Mouse (Mus musculus) regulatory T cell (primary cell): ENCODE measurements around the gene Tmem168.

Experiments used
- in situ Hi-C: fragments of 300-600 bp; cut with MboI, MseI; formaldehyde crosslinking; loops from one replicate; pipeline ENCODE4 v1.15.1; 2025; ENCODE audit warnings: high pct_unique_total_duplicates

The Tmem168 gene

GRCm38 (mm10) chr6:13607621-13608493 is at the start of gene Tmem168:
Gene Tmem168 (minus strand): TSS chr6:13608100.
- in situ Hi-C loops: loop anchor here (5.0 to 10.0 kb wide), 2 partner anchors 69 to 533 kb away; partner anchors contain the start of gene Bmt2

- in situ Hi-C loops: no loop called here
Measured at GRCm38 (mm10) chr6:13654081-13654480, 46.2 kb upstream of the Tmem168 start.

GRCm38 (mm10) chr6:13652284-13652683 is 44.4 kb upstream of the Tmem168 start:
- in situ Hi-C loops: no loop called here

- in situ Hi-C loops: no loop called here
Measured at GRCm38 (mm10) chr6:13650854-13651253, 43.0 kb upstream of the Tmem168 start.

GRCm38 (mm10) chr6:13648305-13648704 is 40.4 kb upstream of the Tmem168 start:
- in situ Hi-C loops: no loop called here

GRCm38 (mm10) chr6:13636582-13636989 is 28.7 kb upstream of the Tmem168 start:
- in situ Hi-C loops: no loop called here

GRCm38 (mm10) chr6:13632571-13632970 is 24.7 kb upstream of the Tmem168 start:
- in situ Hi-C loops: no loop called here

GRCm38 (mm10) chr6:13630607-13631006 is 22.7 kb upstream of the Tmem168 start:
- in situ Hi-C loops: no loop called here

- in situ Hi-C loops: loop anchor here (5.0 kb wide), 1 partner anchor 253 kb away; the partner anchor contains the start of gene 2610001J05Rik
Measured at GRCm38 (mm10) chr6:13619618-13620017, 11.7 kb upstream of the Tmem168 start.

- in situ Hi-C loops: loop anchor here (5.0 kb wide), 1 partner anchor 255 kb away; the partner anchor contains the start of gene 2610001J05Rik
Measured at GRCm38 (mm10) chr6:13617110-13617509, 9.2 kb upstream of the Tmem168 start.

- in situ Hi-C loops: no loop called here
Measured at GRCm38 (mm10) chr6:13614568-13614967, 6.7 kb upstream of the Tmem168 start.

- in situ Hi-C loops: no loop called here
Measured at GRCm38 (mm10) chr6:13613671-13614070, 5.8 kb upstream of the Tmem168 start.

- in situ Hi-C loops: no loop called here
Measured at GRCm38 (mm10) chr6:13610869-13611268, 3.0 kb upstream of the Tmem168 start.

GRCm38 (mm10) chr6:13609353-13610140 is 1.6 kb upstream of the Tmem168 start:
- in situ Hi-C loops: loop anchor here (5.0 to 10.0 kb wide), 2 partner anchors 68 to 535 kb away; partner anchors contain the start of gene Bmt2

GRCm38 (mm10) chr6:13606921-13607620 is 829 bp downstream of the Tmem168 start:
- in situ Hi-C loops: loop anchor here (5.0 to 10.0 kb wide), 2 partner anchors 70 to 532 kb away; partner anchors contain the start of gene Bmt2

GRCm38 (mm10) chr6:13606394-13606793 is 1.5 kb downstream of the Tmem168 start:
- in situ Hi-C loops: loop anchor here (5.0 to 10.0 kb wide), 2 partner anchors 71 to 532 kb away; partner anchors contain the start of gene Bmt2

- in situ Hi-C loops: loop anchor here (10.0 kb wide), 1 partner anchor 528 kb away; no protein-coding TSS in a partner anchor
Measured at GRCm38 (mm10) chr6:13603134-13603533, 4.8 kb downstream of the Tmem168 start.

- in situ Hi-C loops: loop anchor here (10.0 kb wide), 1 partner anchor 527 kb away; no protein-coding TSS in a partner anchor
Measured at GRCm38 (mm10) chr6:13601587-13601986, 6.3 kb downstream of the Tmem168 start.

GRCm38 (mm10) chr6:13598239-13598923 is 9.5 kb downstream of the Tmem168 start:
- in situ Hi-C loops: no loop called here

- in situ Hi-C loops: no loop called here
Measured at GRCm38 (mm10) chr6:13592729-13593345, 15.1 kb downstream of the Tmem168 start.
